Mouse (Mus musculus): ENCODE measurements around the gene Ankrd31.

- TF ChIP-seq CTCF (IDR thresholded peaks at IDR 0.05; ENCODE audit: insufficient read depth, low read length) (no peak), POLR2A (IDR thresholded peaks at IDR 0.05; ENCODE audit: borderline replicate concordance, extremely low read depth, low read depth, low read length) (no peak)
These were observed 7.9 kb upstream of the Ankrd31 start for GRCm38 (mm10) chr13:96740159-96740558.

Data from lung, adult 2 months (tissue).